Mouse (Mus musculus) kidney, postnatal 0 days (tissue): ENCODE results near the gene Supt16. TPM values are rescaled to one million over a fixed set of nuclear protein-coding genes. Genes with fewer than 3 reads are reported as not detected.

ENCODE experiments used
- ATAC-seq: fragments of 200-750 bp; cut with Nextera tagmentation; replicated peaks from 2 replicates; pipeline ENCODE4 v1.8.0; 2017; ENCODE audit warnings: low read depth, moderate number of reproducible peaks, moderate TSS enrichment, moderate library complexity; ENCODE audit not compliant: low FRiP score
- DNase-seq: peaks from one replicate; pipeline ENCODE4 v3.0.0-alpha.2; 2016; ENCODE audit warnings: low spot score
- H3K27ac ChIP-seq: fragments of 300-500 bp; sonication (generic); 2 replicates; pipeline ENCODE4 v1.5.1; 2014; ENCODE audit warnings: mild to moderate bottlenecking
- H3K27me3 ChIP-seq: fragments of 300-500 bp; sonication (generic); 2 replicates; pipeline ENCODE4 v1.6.1; 2014; ENCODE audit warnings: low read length, mixed read lengths; ENCODE audit not compliant: insufficient read depth
- H3K36me3 ChIP-seq: fragments of 300-500 bp; sonication (generic); 2 replicates; pipeline ENCODE4 v1.6.1; 2014; ENCODE audit warnings: low read length, mixed read lengths; ENCODE audit not compliant: insufficient read depth
- H3K4me1 ChIP-seq: fragments of 300-500 bp; sonication (generic); replicated peaks from 2 replicates; pipeline ENCODE4 v1.6.1; 2014; ENCODE audit warnings: antibody characterized with exemption, low read length, mixed read lengths; ENCODE audit not compliant: insufficient read depth
- H3K4me2 ChIP-seq: fragments of 300-500 bp; sonication (generic); 2 replicates; pipeline ENCODE4 v1.6.1; 2014; ENCODE audit warnings: mild to moderate bottlenecking, low read length, moderate library complexity, mixed read lengths
- H3K4me3 ChIP-seq: fragments of 300-500 bp; sonication (generic); replicated peaks from 2 replicates; pipeline ENCODE4 v1.5.1; 2014; ENCODE audit warnings: low read depth, low read length
- H3K9ac ChIP-seq: fragments of 300-500 bp; sonication (generic); 2 replicates; pipeline ENCODE4 v1.6.1; 2014; ENCODE audit warnings: low read depth, low read length
- H3K9me3 ChIP-seq: fragments of 300-500 bp; sonication (generic); replicated peaks from 2 replicates; pipeline ENCODE4 v1.6.1; 2016; ENCODE audit warnings: low read length, inconsistent platforms, mixed read lengths
- CTCF ChIP-seq: IDR thresholded peaks from 2 replicates; pipeline ENCODE4 v1.5.1; 2016; ENCODE audit warnings: antibody characterized with exemption, low read depth, mild to moderate bottlenecking, moderate library complexity
- WGBS: fragments of 180-500 bp; shearing (Covaris S2); extraction: QIAGEN DNeasy Blood & Tissue Kit; methylation state at CpG from one replicate; pipeline ENCODE4 v1.1.7; 2014; 5-methylcytosine and 5-hydroxymethylcytosine counted together
- polyA plus RNA-seq: library from polyadenylated mRNA; unstranded; fragments of >200 nt; fragmentation: Nextera tagmentation; extraction: Ambion mirVana; gene quantifications from 2 replicates; pipeline ENCODE4 v1.2.1, GENCODE M21; 2015

Supt16 gene
- 38.5 and 44.5 TPM in 2 replicates for polyA plus RNA-seq

DNA sequence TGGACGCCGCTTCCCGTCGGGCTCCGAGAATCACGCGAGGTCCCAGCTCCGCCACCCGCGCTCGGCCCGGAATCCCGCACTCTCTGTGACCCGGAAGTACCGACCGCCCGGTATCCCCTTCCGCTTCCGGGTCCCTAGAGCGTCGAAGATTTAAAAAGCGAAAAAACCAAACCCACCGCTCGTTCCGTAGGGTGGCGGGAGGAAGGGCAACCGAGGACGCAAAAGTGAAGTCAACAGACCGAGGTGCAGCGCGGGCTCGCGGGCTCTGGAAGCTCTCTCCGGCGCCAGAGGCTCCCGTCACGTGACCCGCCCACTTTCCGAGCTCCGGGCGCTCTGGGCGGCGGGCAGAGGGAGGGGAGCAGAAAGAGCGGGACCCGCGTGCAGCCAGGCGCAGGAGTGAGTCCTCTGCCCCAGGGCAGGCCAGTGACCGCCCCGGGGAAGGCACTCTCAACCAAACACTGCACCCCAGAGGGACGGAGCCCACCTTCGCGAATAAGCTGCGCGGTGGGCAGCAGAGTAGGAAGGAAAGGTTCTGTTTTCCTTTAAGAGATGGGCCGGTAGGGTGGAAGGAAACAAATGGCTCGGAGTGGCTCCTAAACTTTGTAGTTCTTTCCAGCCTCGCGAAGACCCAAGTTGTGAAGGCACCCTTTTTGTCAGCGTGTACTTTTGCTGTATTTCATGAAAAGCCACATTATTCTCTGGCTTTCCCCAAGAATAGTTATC is at the start of gene Supt16:
TSS of gene Supt16 (minus strand) at position 261 of the 723 bp plus-strand sequence.
- Histone ChIP-seq H3K4me2 (peak within 1 kb of the TSS; percentile 80), H3K4me1 (peaks cover 7% of the 10 kb centered on the region; the same call in 1 of the 2 replicates), H3K9me3 (no peaks in the 10 kb centered on the region), H3K27ac (peak within 1 kb of the TSS; percentile 98), H3K27me3 (no peaks in the 10 kb centered on the region), H3K4me3 (peak within 1 kb of the TSS; percentile 81), H3K36me3 (peaks cover 5% of the 10 kb centered on the region; the same call in 1 of the 2 replicates), H3K9ac (peak within 1 kb of the TSS; percentile 93)
- TF ChIP-seq CTCF: no peak
- peak; percentile 97 for ATAC-seq
- WGBS: under 1% methylated on average over 59 of the region's 59 CpGs
- DNase-seq: peak; percentile 93

DNA sequence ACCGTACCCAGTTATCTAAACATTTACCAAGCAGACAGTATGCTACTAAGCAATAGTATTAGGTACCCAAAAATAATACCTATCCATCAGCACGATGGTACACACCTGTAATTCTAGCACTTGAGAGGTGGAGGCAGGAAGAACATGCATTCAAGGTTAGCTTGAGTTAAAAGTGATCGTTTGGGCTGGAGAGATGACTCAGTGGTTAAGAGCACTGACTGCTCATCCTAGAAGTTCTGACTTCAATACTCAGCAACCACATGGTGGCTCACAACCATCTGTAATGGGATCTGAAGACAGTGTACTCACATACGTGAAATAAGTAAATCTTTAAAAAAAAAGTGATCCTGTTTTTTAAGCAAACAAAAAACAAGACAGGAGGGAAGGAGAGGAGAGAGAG is 48.9 kb upstream of the Supt16 start:
- 0 out of 2 replicates have a peak, but pooled peaks cover 4% of the 10 kb centered on the region for H3K4me1 ChIP-seq
- ATAC-seq (no peak), DNase-seq (no peak)
- no peak overlapping the region for H3K4me2 ChIP-seq
- no peak overlapping the region for H3K27ac ChIP-seq
- no peaks in the 10 kb centered on the region for H3K27me3 ChIP-seq
- no peak for TF ChIP-seq CTCF
- H3K9me3 ChIP-seq: no peaks in the 10 kb centered on the region
- 68% methylated on average over 4 of the region's 4 CpGs for WGBS
- no peak overlapping the region for H3K4me3 ChIP-seq
- no peak overlapping the region for H3K9ac ChIP-seq
- no peaks in the 10 kb centered on the region for H3K36me3 ChIP-seq

GRCm38 (mm10) chr14:52244690-52245042 is 47.5 kb upstream of the Supt16 start:
- no peaks in the 10 kb centered on the region for H3K36me3 ChIP-seq
- peak overlapping the region; percentile 80 for H3K27ac ChIP-seq
- H3K27me3 ChIP-seq: no peaks in the 10 kb centered on the region
- ATAC-seq (no peak), DNase-seq (no peak)
- WGBS: 6% methylated on average over 7 of the region's 7 CpGs
- H3K4me1 ChIP-seq: 0 out of 2 replicates have a peak, but pooled peaks cover 4% of the 10 kb centered on the region
- peak overlapping the region; percentile 82 for H3K4me3 ChIP-seq
- no peaks in the 10 kb centered on the region for H3K9me3 ChIP-seq
- H3K9ac ChIP-seq: peak overlapping the region; percentile 72
- H3K4me2 ChIP-seq: peak overlapping the region; percentile 90
- TF ChIP-seq CTCF: no peak

GRCm38 (mm10) chr14:52244041-52244689 is 46.9 kb upstream of the Supt16 start:
- Histone ChIP-seq H3K36me3 (no peaks in the 10 kb centered on the region), H3K4me3 (peak overlapping the region; percentile 82), H3K4me1 (0 out of 2 replicates have a peak, but pooled peaks cover 4% of the 10 kb centered on the region), H3K9me3 (no peaks in the 10 kb centered on the region), H3K9ac (peak overlapping the region; percentile 72), H3K4me2 (peak overlapping the region; percentile 90), H3K27me3 (no peaks in the 10 kb centered on the region), H3K27ac (peak overlapping the region; percentile 80)
- ATAC-seq (peak; percentile 99), DNase-seq (peak; percentile 99)
- under 1% methylated on average over 32 of the region's 32 CpGs for WGBS
- TF ChIP-seq CTCF: no peak

- no peak for TF ChIP-seq CTCF
- Histone ChIP-seq H3K36me3 (peaks cover 52% of the 10 kb centered on the region), H3K4me2 (no peak overlapping the region), H3K9me3 (no peaks in the 10 kb centered on the region), H3K9ac (no peak overlapping the region), H3K4me3 (no peak overlapping the region), H3K27me3 (no peaks in the 10 kb centered on the region), H3K27ac (no peak overlapping the region), H3K4me1 (no peaks in the 10 kb centered on the region)
- no peak for DNase-seq
- 100% methylated on average over 1 of the region's 1 CpGs for WGBS
- no peak for ATAC-seq
Observed at GRCm38 (mm10) chr14:52236216-52236615, 39.0 kb upstream of the Supt16 start.

- no peaks in the 10 kb centered on the region for H3K4me1 ChIP-seq
- no peak overlapping the region for H3K4me2 ChIP-seq
- no peaks in the 10 kb centered on the region for H3K9me3 ChIP-seq
- WGBS: 90% methylated on average over 7 of the region's 7 CpGs
- no peak overlapping the region for H3K9ac ChIP-seq
- H3K27me3 ChIP-seq: no peaks in the 10 kb centered on the region
- H3K36me3 ChIP-seq: peaks cover 62% of the 10 kb centered on the region
- ATAC-seq (no peak), DNase-seq (no peak)
- TF ChIP-seq CTCF: no peak
- H3K27ac ChIP-seq: no peak overlapping the region
- H3K4me3 ChIP-seq: no peak overlapping the region
Observed at GRCm38 (mm10) chr14:52235165-52235564, 37.9 kb upstream of the Supt16 start.
